9 mouse cellular contexts compared by ENCODE assay signal in genomic region chrX:49480846-49481245, GRCm38 (mm10). TPM values are rescaled to one million over a fixed set of nuclear protein-coding genes. Genes with fewer than 3 reads are reported as not detected.
DNase-seq lines count a peak whose midpoint lies in the region; ATAC-seq and TF ChIP-seq lines count a peak whose summit lies in the region.
"Had no signal": no experiment of that assay in that cellular context is flagged by ENCODE, and none has a peak within 500 bp of the region (broad histone marks: within the 10 kb centered on the region; RNA-seq: fewer than 3 reads in every experiment).

No protein-coding gene starts in this region.

- H3K9me3 ChIP-seq in heart, embryonic 15.5 days (replicated peaks), result no peaks in the 10 kb centered on the region
- H3K9me3 ChIP-seq in embryonic facial prominence, embryonic 12.5 days, result no peaks in the 10 kb centered on the region
- no peaks in the 10 kb centered on the region for H3K9me3 ChIP-seq in intestine, postnatal 0 days (ENCODE audit: control insufficient read depth)
- no peaks in the 10 kb centered on the region for H3K9me3 ChIP-seq in midbrain, postnatal 0 days (ENCODE audit: low read length)

- no peak for DNase-seq in heart, postnatal 25 days (ENCODE audit: low spot score)
- peak; percentile 22 for DNase-seq in midbrain, postnatal 0 days (ENCODE audit: low spot score)
- no peak for DNase-seq in urinary bladder, adult 18-20 months (ENCODE audit: low spot score in 2 of 2)
- no peak for DNase-seq in thymus, adult 18-20 months
- DNase-seq in right cerebral cortex, postnatal 25 days, result no peak

- ATAC-seq in heart, embryonic 15.5 days (replicated peaks; ENCODE audit: insufficient number of reproducible peaks, insufficient read depth, low FRiP score, low read depth), result no peak
- ATAC-seq in embryonic facial prominence, embryonic 12.5 days (ENCODE audit: insufficient number of reproducible peaks, insufficient read depth, low FRiP score, low TSS enrichment), result peak; percentile 37; the same call in 1 of the 2 replicates
- ATAC-seq in intestine, postnatal 0 days, result no peak
- peak; percentile 64; the same call in 1 of the 2 replicates for ATAC-seq in midbrain, postnatal 0 days (ENCODE audit: low FRiP score)

- no peaks in the 10 kb centered on the region for H3K4me1 ChIP-seq in heart, embryonic 15.5 days (replicated peaks)
- H3K4me1 ChIP-seq in embryonic facial prominence, embryonic 12.5 days, result no peaks in the 10 kb centered on the region
- H3K4me1 ChIP-seq in intestine, postnatal 0 days (replicated peaks; ENCODE audit: control insufficient read depth, insufficient read depth, low read length), result no peaks in the 10 kb centered on the region
- no peaks in the 10 kb centered on the region for H3K4me1 ChIP-seq in midbrain, postnatal 0 days (ENCODE audit: insufficient read depth, low read length)

- no peak overlapping the region for H3K9ac ChIP-seq in heart, embryonic 15.5 days
- H3K9ac ChIP-seq in embryonic facial prominence, embryonic 12.5 days, result no peak overlapping the region
- H3K9ac ChIP-seq in intestine, postnatal 0 days (ENCODE audit: low read depth, low read length), result no peak overlapping the region
- H3K9ac ChIP-seq in midbrain, postnatal 0 days (replicated peaks; ENCODE audit: low read length, poor library complexity, severe bottlenecking), result no peak overlapping the region

- H3K27ac ChIP-seq in heart, embryonic 15.5 days, result no peak overlapping the region
- no peak overlapping the region for H3K27ac ChIP-seq in embryonic facial prominence, embryonic 12.5 days
- no peak overlapping the region for H3K27ac ChIP-seq in intestine, postnatal 0 days (ENCODE audit: low read depth, low read length)
- H3K27ac ChIP-seq in midbrain, postnatal 0 days (ENCODE audit: low read depth, low read length), result no peak overlapping the region

- peak overlapping the region; percentile 35 for H3K4me3 ChIP-seq in heart, embryonic 15.5 days
- peak overlapping the region; percentile 33 for H3K4me3 ChIP-seq in embryonic facial prominence, embryonic 12.5 days
- H3K4me3 ChIP-seq in intestine, postnatal 0 days (ENCODE audit: low read depth, low read length), result peak overlapping the region; percentile 23
- H3K4me3 ChIP-seq in midbrain, postnatal 0 days (ENCODE audit: low read depth, low read length), result peak overlapping the region; percentile 36

- peak; percentile 38 for TF ChIP-seq CTCF in intestine, postnatal 0 days (IDR thresholded peaks at IDR 0.05; ENCODE audit: low read depth)
- TF ChIP-seq CTCF in midbrain, postnatal 0 days (IDR thresholded peaks at IDR 0.05), result peak; percentile 58

- no peaks in the 10 kb centered on the region for H3K36me3 ChIP-seq in heart, embryonic 15.5 days
- H3K36me3 ChIP-seq in embryonic facial prominence, embryonic 12.5 days, result no peaks in the 10 kb centered on the region
- H3K36me3 ChIP-seq in intestine, postnatal 0 days (ENCODE audit: control insufficient read depth, insufficient read depth), result no peaks in the 10 kb centered on the region
- no peaks in the 10 kb centered on the region for H3K36me3 ChIP-seq in midbrain, postnatal 0 days (ENCODE audit: insufficient read depth, low read length)

- intact Hi-C loops in heart, postnatal 25 days (cut with DNase I), result no loop called here

- WGBS in heart, embryonic 15.5 days, result 17% methylated on average over 12 of the region's 12 CpGs
- WGBS in embryonic facial prominence, embryonic 12.5 days, result 11% methylated on average over 12 of the region's 12 CpGs
- WGBS in intestine, postnatal 0 days, result 19% methylated on average over 12 of the region's 12 CpGs
- WGBS in midbrain, postnatal 0 days, result 21% methylated on average over 12 of the region's 12 CpGs

- no peaks in the 10 kb centered on the region for H3K27me3 ChIP-seq in heart, embryonic 15.5 days
- H3K27me3 ChIP-seq in embryonic facial prominence, embryonic 12.5 days, result 0 out of 2 replicates have a peak, but pooled peaks cover 5% of the 10 kb centered on the region
- H3K27me3 ChIP-seq in intestine, postnatal 0 days (replicated peaks; ENCODE audit: control insufficient read depth, insufficient read depth, low read length), result no peaks in the 10 kb centered on the region
- no peaks in the 10 kb centered on the region for H3K27me3 ChIP-seq in midbrain, postnatal 0 days (ENCODE audit: insufficient read depth, low read length)

- H3K4me2 ChIP-seq in heart, embryonic 15.5 days, result peak overlapping the region; percentile 60
- H3K4me2 ChIP-seq in embryonic facial prominence, embryonic 12.5 days (replicated peaks), result peak overlapping the region; percentile 54
- peak overlapping the region; percentile 57 for H3K4me2 ChIP-seq in intestine, postnatal 0 days (replicated peaks; ENCODE audit: low read depth)
- peak overlapping the region; percentile 56 for H3K4me2 ChIP-seq in midbrain, postnatal 0 days (ENCODE audit: low read depth, low read length, poor library complexity, severe bottlenecking)

RNA-seq across cellular contexts. Expression of gene Arhgap36, which starts 17.1 kb away (rescaled TPM):
- 1.2 and 1.8 TPM in 2 replicates for polyA plus RNA-seq in heart, embryonic 15.5 days (2015; fragmentation: Nextera tagmentation; extraction: Ambion mirVana)
- total RNA-seq in heart, postnatal 25 days (2021), result under 1 TPM; 0.17 to 0.49 TPM
- polyA plus RNA-seq in embryonic facial prominence, embryonic 12.5 days (2016; fragmentation: Nextera tagmentation; extraction: Ambion mirVana), result 1.5 and 1.6 TPM in 2 replicates
- 0.23 and 0.24 TPM in 2 replicates for polyA plus RNA-seq in intestine, postnatal 0 days (2015; fragmentation: Nextera tagmentation; extraction: Ambion mirVana)
- total RNA-seq in midbrain, postnatal 0 days (2014; rRNA removed), result 5.8 and 9.0 TPM in 2 replicates
- polyA plus RNA-seq in midbrain, postnatal 0 days (2015; fragmentation: Nextera tagmentation; extraction: Ambion mirVana), result 8.2 and 9.6 TPM in 2 replicates
- total RNA-seq: hematopoietic stem cell, adult 5-6 weeks had no signal

Comparison
In these comparisons a context has a peak if more than half of its experiments do, and no peak if none do; other contexts are left out.
1. ATAC-seq: peak in embryonic facial prominence, embryonic 12.5 days (single experiment) and midbrain, postnatal 0 days (single experiment); none in heart, embryonic 15.5 days (single experiment) and intestine, postnatal 0 days (single experiment).
2. Peak in every context shown above with its lines, with median percentiles within 50 percentile points of each other: H3K4me2 ChIP-seq and H3K4me3 ChIP-seq.